Mouse (Mus musculus) intestine, embryonic 14.5 days (tissue): Measurements from ENCODE around the gene Phf21a. TPM values are rescaled to one million over a fixed set of nuclear protein-coding genes. Genes with fewer than 3 reads are reported as not detected.

Experiments used
- ATAC-seq: fragments of 200-750 bp; cut with Nextera tagmentation; replicated peaks from 2 replicates; pipeline ENCODE4 v1.8.0; 2017; ENCODE audit warnings: low read depth, moderate number of reproducible peaks, moderate TSS enrichment, moderate library complexity; ENCODE audit not compliant: low FRiP score, low TSS enrichment
- DNase-seq: peaks from one replicate; pipeline ENCODE4 v3.0.0-alpha.2; 2018; ENCODE audit warnings: low spot score
- H3K27ac ChIP-seq: fragments of 300-500 bp; sonication (generic); 2 replicates; pipeline ENCODE4 v1.5.1; 2014; ENCODE audit warnings: low read depth, mild to moderate bottlenecking, control low read depth
- H3K27me3 ChIP-seq: fragments of 300-500 bp; sonication (generic); replicated peaks from 2 replicates; pipeline ENCODE4 v1.6.1; 2014; ENCODE audit warnings: low read length, control low read depth; ENCODE audit not compliant: control insufficient read depth, insufficient read depth
- H3K36me3 ChIP-seq: fragments of 300-500 bp; sonication (generic); 2 replicates; pipeline ENCODE4 v1.6.1; 2014; ENCODE audit warnings: low read length, control low read depth; ENCODE audit not compliant: control insufficient read depth, insufficient read depth
- H3K4me1 ChIP-seq: fragments of 300-500 bp; sonication (generic); replicated peaks from 2 replicates; pipeline ENCODE4 v1.6.1; 2014; ENCODE audit warnings: low read length, control low read depth, mixed read lengths; ENCODE audit not compliant: control insufficient read depth, insufficient read depth
- H3K4me2 ChIP-seq: fragments of 300-500 bp; sonication (generic); 2 replicates; pipeline ENCODE4 v1.6.1; 2014; ENCODE audit warnings: low read length
- H3K4me3 ChIP-seq: fragments of 300-500 bp; sonication (generic); 2 replicates; pipeline ENCODE4 v1.5.1; 2014; ENCODE audit warnings: low read depth, low read length, control low read depth, mixed read lengths
- H3K9ac ChIP-seq: fragments of 300-500 bp; sonication (generic); 2 replicates; pipeline ENCODE4 v1.6.1; 2014; ENCODE audit warnings: mild to moderate bottlenecking, low read length
- H3K9me3 ChIP-seq: fragments of 300-500 bp; sonication (generic); 2 replicates; pipeline ENCODE4 v1.6.1; 2016; ENCODE audit warnings: low read length, control low read depth; ENCODE audit not compliant: control insufficient read depth
- WGBS: fragments of 180-500 bp; shearing (Covaris S2); extraction: QIAGEN DNeasy Blood & Tissue Kit; methylation state at CpG from one replicate; pipeline ENCODE4 v1.1.7; 2014; 5-methylcytosine and 5-hydroxymethylcytosine counted together
- polyA plus RNA-seq: library from polyadenylated mRNA; unstranded; fragments of >200 nt; fragmentation: Nextera tagmentation; extraction: Ambion mirVana; gene quantifications from 2 replicates; pipeline ENCODE4 v1.2.1, GENCODE M21; 2014

Phf21a gene
- polyA plus RNA-seq: 27.5 and 28.5 TPM in 2 replicates

DNA sequence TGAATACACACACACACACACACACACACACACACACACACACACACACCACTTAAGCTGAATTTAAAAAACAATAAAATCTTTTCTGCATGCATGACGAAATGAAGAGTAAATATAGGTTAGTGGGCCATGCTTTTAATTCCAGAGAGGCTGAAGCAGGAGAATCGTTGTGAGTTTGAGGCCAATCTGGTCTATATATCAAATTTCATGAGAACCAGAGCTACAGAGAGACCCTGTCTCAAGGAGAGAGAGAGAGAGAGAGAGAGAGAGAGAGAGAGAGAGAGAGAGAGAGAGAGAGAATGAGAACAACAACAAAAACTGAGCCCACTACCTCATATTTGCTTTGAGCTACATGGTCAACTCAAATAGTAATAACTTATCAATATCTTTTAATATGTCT, at the start of gene Phf21a:
Gene Phf21a, plus strand, starts transcription at position 301 of the 400 bp plus-strand sequence.
- Histone ChIP-seq H3K9me3 (no peaks in the 10 kb centered on the region), H3K9ac (no peak within 1 kb of the TSS), H3K27me3 (no peaks in the 10 kb centered on the region), H3K4me1 (no peaks in the 10 kb centered on the region), H3K27ac (no peak within 1 kb of the TSS), H3K4me2 (no peak within 1 kb of the TSS), H3K36me3 (no peaks in the 10 kb centered on the region), H3K4me3 (no peak within 1 kb of the TSS)
- ATAC-seq (no peak), DNase-seq (no peak)
- 80% methylated on average over 2 of the region's 2 CpGs for WGBS

- ATAC-seq (no peak), DNase-seq (no peak)
- no peak overlapping the region for H3K4me3 ChIP-seq
- H3K9ac ChIP-seq: no peak overlapping the region
- H3K4me2 ChIP-seq: no peak overlapping the region
- no peaks in the 10 kb centered on the region for H3K9me3 ChIP-seq
- 0 out of 2 replicates have a peak, but pooled peaks cover 7% of the 10 kb centered on the region for H3K4me1 ChIP-seq
- 84% methylated on average over 12 of the region's 12 CpGs for WGBS
- no peaks in the 10 kb centered on the region for H3K36me3 ChIP-seq
- H3K27me3 ChIP-seq: no peaks in the 10 kb centered on the region
- no peak overlapping the region for H3K27ac ChIP-seq
Observed at GRCm38 (mm10) chr2:92043285-92043684, 49.6 kb upstream of the Phf21a start.

DNA sequence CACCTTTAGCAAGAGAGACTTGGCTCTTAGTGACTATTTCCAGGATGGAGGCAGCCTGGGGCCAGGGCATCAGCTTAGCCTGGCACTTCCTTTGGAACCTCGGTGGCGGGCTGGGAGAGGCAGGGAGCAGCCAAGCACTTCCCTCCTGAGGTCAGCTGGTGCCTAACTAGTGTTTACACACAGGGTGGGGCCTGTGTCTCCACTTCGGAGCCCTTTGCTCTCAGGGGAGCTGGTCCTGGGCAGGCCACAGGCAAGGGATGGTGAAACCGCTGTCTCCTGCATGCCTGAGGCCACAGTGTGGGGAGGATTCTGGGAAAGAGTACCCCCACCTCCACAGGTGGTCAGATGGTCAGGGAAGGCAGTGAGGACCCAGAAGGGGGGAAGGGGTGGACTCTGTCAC, 45.3 kb upstream of the Phf21a start:
- no peaks in the 10 kb centered on the region for H3K9me3 ChIP-seq
- 0 out of 2 replicates have a peak, but pooled peaks cover 7% of the 10 kb centered on the region for H3K4me1 ChIP-seq
- no peaks in the 10 kb centered on the region for H3K27me3 ChIP-seq
- peak; percentile 77 for ATAC-seq
- H3K9ac ChIP-seq: no peak overlapping the region
- no peak overlapping the region for H3K4me3 ChIP-seq
- no peak for DNase-seq
- H3K4me2 ChIP-seq: no peak overlapping the region
- H3K36me3 ChIP-seq: no peaks in the 10 kb centered on the region
- no peak overlapping the region for H3K27ac ChIP-seq
- 14% methylated on average over 4 of the region's 4 CpGs for WGBS

DNA sequence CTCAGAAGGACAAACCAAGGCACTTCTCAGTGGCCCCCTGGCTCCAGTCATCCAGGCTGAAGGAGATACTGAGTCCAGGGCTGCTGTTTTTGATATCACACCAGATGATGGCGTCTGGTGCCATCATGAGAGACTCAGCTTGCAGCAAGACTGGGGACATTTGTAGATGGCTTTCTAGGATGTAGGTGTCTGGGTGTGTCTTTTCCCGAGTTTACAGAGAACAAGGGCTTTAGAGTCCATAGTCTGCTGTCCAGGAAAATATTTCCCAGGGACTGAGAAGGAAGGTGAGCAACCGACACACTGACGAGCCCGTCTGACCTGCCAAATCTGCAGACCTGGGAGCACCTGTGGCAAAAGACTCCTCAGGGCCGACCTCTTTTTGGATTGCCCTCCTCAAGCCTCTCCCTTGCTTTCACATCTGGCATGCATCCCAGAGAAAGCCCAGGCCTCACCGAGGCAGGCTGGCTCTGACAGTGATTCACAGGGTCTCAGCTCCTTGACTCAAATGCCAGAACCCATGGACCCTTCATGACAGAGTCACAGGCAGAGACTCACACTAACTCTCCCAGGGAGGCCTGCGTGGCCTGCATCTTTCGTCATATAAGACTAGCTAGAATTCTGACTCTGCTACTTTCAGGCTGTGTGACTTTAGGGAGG, 44.8 kb upstream of the Phf21a start:
- 62% methylated on average over 9 of the region's 9 CpGs for WGBS
- H3K4me1 ChIP-seq: 0 out of 2 replicates have a peak, but pooled peaks cover 7% of the 10 kb centered on the region
- no peaks in the 10 kb centered on the region for H3K36me3 ChIP-seq
- no peaks in the 10 kb centered on the region for H3K9me3 ChIP-seq
- ATAC-seq (no peak), DNase-seq (no peak)
- no peak overlapping the region for H3K9ac ChIP-seq
- H3K4me2 ChIP-seq: no peak overlapping the region
- H3K27ac ChIP-seq: no peak overlapping the region
- H3K27me3 ChIP-seq: no peaks in the 10 kb centered on the region
- H3K4me3 ChIP-seq: no peak overlapping the region

DNA sequence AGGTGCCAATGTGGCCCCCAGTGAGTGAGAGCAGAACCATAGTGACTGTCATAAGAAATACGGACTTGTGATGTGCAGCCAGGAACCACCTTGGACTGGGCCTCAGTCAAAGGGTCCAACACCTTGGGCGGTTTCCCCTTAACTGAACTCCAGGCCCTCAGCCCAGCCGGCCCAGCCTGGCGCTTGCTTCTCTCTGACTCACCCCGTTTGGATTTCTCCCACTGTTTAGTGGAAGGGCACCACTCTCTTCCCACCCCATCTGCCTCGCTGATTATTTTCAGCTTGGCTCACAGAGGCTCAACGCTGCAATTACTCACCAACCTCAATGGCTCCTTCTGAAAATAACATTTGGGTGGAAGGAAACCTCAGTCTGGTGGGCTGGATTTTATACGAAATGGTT, 40.7 kb upstream of the Phf21a start:
- Histone ChIP-seq H3K27me3 (peaks cover 8% of the 10 kb centered on the region), H3K9ac (no peak overlapping the region), H3K9me3 (no peaks in the 10 kb centered on the region), H3K27ac (no peak overlapping the region), H3K4me1 (peaks cover 17% of the 10 kb centered on the region), H3K4me3 (no peak overlapping the region), H3K36me3 (no peaks in the 10 kb centered on the region), H3K4me2 (no peak overlapping the region)
- DNase-seq (no peak), ATAC-seq (no peak)
- 82% methylated on average over 8 of the region's 8 CpGs for WGBS

DNA sequence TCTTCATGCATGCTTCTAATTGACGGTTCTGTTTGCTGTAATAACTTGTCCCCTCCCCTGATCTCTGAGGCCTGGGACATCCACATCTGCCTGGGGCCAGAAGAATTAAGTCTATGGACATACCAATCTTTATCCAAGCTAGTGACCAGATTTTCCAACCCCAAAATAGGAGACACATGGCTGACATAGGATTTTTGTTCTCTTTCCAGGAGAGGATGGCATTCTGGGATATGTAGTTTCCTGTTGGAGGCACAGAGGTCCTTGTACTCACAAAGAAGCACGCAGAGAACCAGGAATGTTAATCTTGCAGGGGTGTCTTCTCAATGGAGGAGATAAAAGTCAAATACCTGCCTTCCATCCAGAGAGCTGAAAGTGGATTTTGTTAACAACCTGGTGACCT, 40.2 kb upstream of the Phf21a start:
- ATAC-seq (no peak), DNase-seq (no peak)
- 56% methylated on average over 2 of the region's 2 CpGs for WGBS
- no peak overlapping the region for H3K27ac ChIP-seq
- H3K4me3 ChIP-seq: no peak overlapping the region
- peaks cover 12% of the 10 kb centered on the region for H3K4me1 ChIP-seq
- H3K36me3 ChIP-seq: no peaks in the 10 kb centered on the region
- H3K9ac ChIP-seq: no peak overlapping the region
- H3K4me2 ChIP-seq: no peak overlapping the region
- H3K9me3 ChIP-seq: no peaks in the 10 kb centered on the region
- peaks cover 8% of the 10 kb centered on the region for H3K27me3 ChIP-seq

GRCm38 (mm10) chr2:92055101-92055813, 37.7 kb upstream of the Phf21a start:
- 3% methylated on average over 38 of the region's 38 CpGs for WGBS
- H3K9me3 ChIP-seq: no peaks in the 10 kb centered on the region
- DNase-seq (peak; percentile 90), ATAC-seq (peak; percentile 58)
- H3K36me3 ChIP-seq: no peaks in the 10 kb centered on the region
- H3K27ac ChIP-seq: peak overlapping the region; percentile 91
- H3K4me1 ChIP-seq: peaks cover 12% of the 10 kb centered on the region
- H3K27me3 ChIP-seq: peaks cover 24% of the 10 kb centered on the region
- peak overlapping the region; percentile 74 for H3K4me2 ChIP-seq
- H3K4me3 ChIP-seq: peak overlapping the region; percentile 33
- H3K9ac ChIP-seq: peak overlapping the region; percentile 55

DNA sequence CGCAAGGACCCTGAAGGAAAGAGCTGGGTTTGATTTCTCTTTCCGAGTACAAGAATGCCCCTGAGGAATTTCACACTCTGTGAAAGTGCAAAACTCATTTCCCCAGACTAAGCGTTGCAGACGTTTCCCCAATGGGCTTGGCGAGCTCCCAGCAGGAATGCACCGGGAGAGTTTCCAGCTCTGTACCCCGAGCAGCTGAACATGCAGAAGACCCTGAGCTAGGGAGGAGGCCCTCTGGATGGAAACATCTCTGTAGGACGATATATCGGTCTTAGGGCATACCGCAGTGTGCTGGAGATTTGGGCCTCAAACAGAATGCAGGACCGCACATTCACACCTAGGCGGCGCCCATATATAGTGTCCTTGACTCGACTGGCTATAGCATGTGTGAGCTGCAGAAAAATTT, 37.1 kb upstream of the Phf21a start:
- ATAC-seq (peak; percentile 40; the same call in 1 of the 2 replicates), DNase-seq (peak; percentile 82)
- H3K4me3 ChIP-seq: peak overlapping the region; percentile 33
- WGBS: 4% methylated on average over 14 of the region's 14 CpGs
- peaks cover 30% of the 10 kb centered on the region for H3K27me3 ChIP-seq
- H3K27ac ChIP-seq: peak overlapping the region; percentile 91
- peak overlapping the region; percentile 55 for H3K9ac ChIP-seq
- H3K9me3 ChIP-seq: no peaks in the 10 kb centered on the region
- H3K4me1 ChIP-seq: peaks cover 12% of the 10 kb centered on the region
- H3K36me3 ChIP-seq: no peaks in the 10 kb centered on the region
- peak overlapping the region; percentile 74 for H3K4me2 ChIP-seq
